12 mouse cellular contexts compared by ENCODE assay signal in genomic region chr10:42859781-42860158, GRCm38 (mm10). TPM values are rescaled to one million over a fixed set of nuclear protein-coding genes. Genes with fewer than 3 reads are reported as not detected.
DNase-seq lines count a peak whose midpoint lies in the region; ATAC-seq and TF ChIP-seq lines count a peak whose summit lies in the region.
"Had no signal": no experiment of that assay in that cellular context is flagged by ENCODE, and none has a peak within 500 bp of the region (broad histone marks: within the 10 kb centered on the region; RNA-seq: fewer than 3 reads in every experiment).

No protein-coding gene starts in this region.

- 52% methylated on average over 2 of the region's 2 CpGs for WGBS in kidney, postnatal 0 days
- 74% methylated on average over 2 of the region's 2 CpGs for WGBS in kidney, adult 2 months
- WGBS in forebrain, postnatal 0 days, result 39% methylated on average over 2 of the region's 2 CpGs
- WGBS in neural tube, embryonic 14.5 days, result 32% methylated on average over 2 of the region's 2 CpGs
- 46% methylated on average over 2 of the region's 2 CpGs for WGBS in intestine, embryonic 15.5 days

- H3K4me1 ChIP-seq in kidney, postnatal 0 days (replicated peaks; ENCODE audit: insufficient read depth, low read length), result peaks cover 5% of the 10 kb centered on the region
- H3K4me1 ChIP-seq in kidney, adult 2 months (ENCODE audit: control insufficient read depth, insufficient read depth, low read length), result 0 out of 2 replicates have a peak, but pooled peaks cover 2% of the 10 kb centered on the region
- H3K4me1 ChIP-seq in forebrain, postnatal 0 days (ENCODE audit: insufficient read depth), result peaks cover 19% of the 10 kb centered on the region
- peaks cover 16% of the 10 kb centered on the region for H3K4me1 ChIP-seq in neural tube, embryonic 14.5 days (ENCODE audit: control insufficient read depth, insufficient read depth, low read length)
- peaks cover 26% of the 10 kb centered on the region for H3K4me1 ChIP-seq in intestine, embryonic 15.5 days (replicated peaks)

- ATAC-seq in kidney, postnatal 0 days (replicated peaks; ENCODE audit: low FRiP score, low read depth), result no peak
- ATAC-seq in forebrain, postnatal 0 days, result no peak
- ATAC-seq in neural tube, embryonic 14.5 days (ENCODE audit: low read depth), result peak; percentile 15; the same call in 1 of the 2 replicates
- ATAC-seq in intestine, embryonic 15.5 days, result no peak

- DNase-seq in kidney, postnatal 0 days (ENCODE audit: low spot score), result no peak
- DNase-seq in kidney, adult 2 months, result no peak
- no peak for DNase-seq in forebrain, postnatal 0 days
- peak; percentile 49 for DNase-seq in mesoderm, embryonic 11.5 days (ENCODE audit: low read depth, low spot score)
- DNase-seq in left cerebral cortex, adult 18-20 months (ENCODE audit: low spot score in 2 of 2), result no peak
- DNase-seq in ovary, postnatal 14 days (ENCODE audit: low spot score), result no peak
- DNase-seq: adrenal gland, postnatal 25 days; cerebellum, adult 11-12 months had no signal

- H3K9ac ChIP-seq in kidney, postnatal 0 days (ENCODE audit: low read depth, low read length), result no peak overlapping the region
- H3K9ac ChIP-seq in forebrain, postnatal 0 days, result peak overlapping the region; percentile 56
- peak overlapping the region; percentile 47 for H3K9ac ChIP-seq in neural tube, embryonic 14.5 days (replicated peaks; ENCODE audit: low read depth, low read length)
- H3K9ac ChIP-seq in intestine, embryonic 15.5 days, result no peak overlapping the region

- no peaks in the 10 kb centered on the region for H3K9me3 ChIP-seq in kidney, postnatal 0 days (replicated peaks; ENCODE audit: low read length)
- H3K9me3 ChIP-seq in forebrain, postnatal 0 days (ENCODE audit: low read length), result no peaks in the 10 kb centered on the region
- H3K9me3 ChIP-seq in neural tube, embryonic 14.5 days (ENCODE audit: control insufficient read depth, low read length), result no peaks in the 10 kb centered on the region
- H3K9me3 ChIP-seq in intestine, embryonic 15.5 days, result no peaks in the 10 kb centered on the region

- H3K4me3 ChIP-seq in kidney, postnatal 0 days (replicated peaks; ENCODE audit: low read depth, low read length), result no peak overlapping the region
- H3K4me3 ChIP-seq in kidney, adult 2 months (ENCODE audit: insufficient read depth, low read depth, low read length), result no peak overlapping the region
- no peak overlapping the region for H3K4me3 ChIP-seq in forebrain, postnatal 0 days (ENCODE audit: low read depth, low read length)
- 0 out of 2 replicates have a peak overlapping the region, but pooled peaks have one; percentile 28 for H3K4me3 ChIP-seq in neural tube, embryonic 14.5 days (ENCODE audit: low read depth, low read length)
- no peak overlapping the region for H3K4me3 ChIP-seq in intestine, embryonic 15.5 days (replicated peaks)

- no peaks in the 10 kb centered on the region for H3K36me3 ChIP-seq in kidney, postnatal 0 days (ENCODE audit: insufficient read depth, low read length)
- no peaks in the 10 kb centered on the region for H3K36me3 ChIP-seq in kidney, adult 2 months (ENCODE audit: control insufficient read depth, insufficient read depth, low read length)
- H3K36me3 ChIP-seq in forebrain, postnatal 0 days (ENCODE audit: insufficient read depth), result no peaks in the 10 kb centered on the region
- H3K36me3 ChIP-seq in neural tube, embryonic 14.5 days (ENCODE audit: control insufficient read depth, insufficient read depth, low read length), result no peaks in the 10 kb centered on the region
- H3K36me3 ChIP-seq in intestine, embryonic 15.5 days, result no peaks in the 10 kb centered on the region

- no peak for TF ChIP-seq CTCF in kidney, postnatal 0 days (IDR thresholded peaks at IDR 0.05; ENCODE audit: low read depth)
- no peak for TF ChIP-seq CTCF in kidney, adult 2 months (conservative IDR thresholded peaks at IDR 0.05; ENCODE audit: insufficient read depth, insufficient read length, low read depth, low read length)
- TF ChIP-seq CTCF in forebrain, postnatal 0 days (IDR thresholded peaks at IDR 0.05; ENCODE audit: low read depth), result no peak

- TF ChIP-seq POLR2A in kidney, adult 2 months (IDR thresholded peaks at IDR 0.05; ENCODE audit: low read depth, low read length), result no peak

- H3K4me2 ChIP-seq in kidney, postnatal 0 days (ENCODE audit: low read length), result 0 out of 2 replicates have a peak overlapping the region, but pooled peaks have one; percentile 28
- peak overlapping the region; percentile 60 for H3K4me2 ChIP-seq in forebrain, postnatal 0 days (ENCODE audit: low read depth)
- peak overlapping the region; percentile 53 for H3K4me2 ChIP-seq in neural tube, embryonic 14.5 days (ENCODE audit: low read depth, low read length)
- no peak overlapping the region for H3K4me2 ChIP-seq in intestine, embryonic 15.5 days (replicated peaks)
- H3K4me2 ChIP-seq: liver, embryonic 11.5 days had no signal

- H3K27me3 ChIP-seq in kidney, postnatal 0 days (ENCODE audit: insufficient read depth, low read length), result no peaks in the 10 kb centered on the region
- H3K27me3 ChIP-seq in kidney, adult 2 months (replicated peaks; ENCODE audit: control insufficient read depth, insufficient read depth, low read length), result no peaks in the 10 kb centered on the region
- H3K27me3 ChIP-seq in forebrain, postnatal 0 days (ENCODE audit: insufficient read depth, low read length), result no peaks in the 10 kb centered on the region
- H3K27me3 ChIP-seq in neural tube, embryonic 14.5 days (ENCODE audit: control insufficient read depth, insufficient read depth, low read length), result no peaks in the 10 kb centered on the region
- no peaks in the 10 kb centered on the region for H3K27me3 ChIP-seq in intestine, embryonic 15.5 days (replicated peaks)

- H3K27ac ChIP-seq in kidney, postnatal 0 days, result no peak overlapping the region
- no peak overlapping the region for H3K27ac ChIP-seq in kidney, adult 2 months (ENCODE audit: insufficient read depth, low read depth, low read length)
- H3K27ac ChIP-seq in forebrain, postnatal 0 days (ENCODE audit: low read depth, low read length), result peak overlapping the region; percentile 76
- peak overlapping the region; percentile 81 for H3K27ac ChIP-seq in neural tube, embryonic 14.5 days (ENCODE audit: low read depth, low read length)
- H3K27ac ChIP-seq in intestine, embryonic 15.5 days, result no peak overlapping the region
- H3K27ac ChIP-seq: macrophage had no signal

RNA-seq across cellular contexts. Expression of gene Scml4, which starts 0.4 kb away (rescaled TPM):
- 1.7 and 2.0 TPM in 2 replicates for polyA plus RNA-seq in kidney, postnatal 0 days (2015; fragmentation: Nextera tagmentation; extraction: Ambion mirVana)
- 1.0 and 2.2 TPM in 2 replicates for polyA plus RNA-seq in kidney, adult 2 months (2012; rRNA removed)
- 16.2 and 37.7 TPM in 2 replicates for total RNA-seq in forebrain, postnatal 0 days (2014; rRNA removed)
- polyA plus RNA-seq in forebrain, postnatal 0 days (2015; fragmentation: Nextera tagmentation; extraction: Ambion mirVana), result 3.6 and 8.5 TPM in 2 replicates
- polyA plus RNA-seq in neural tube, embryonic 14.5 days (2014; fragmentation: Nextera tagmentation; extraction: Ambion mirVana), result 7.4 and 7.8 TPM in 2 replicates
- 1 to 10 TPM; 2.5 to 3.6 TPM for total RNA-seq in left cerebral cortex, adult 18-20 months (2021)
- 29.3 TPM in 2 replicates for polyA plus RNA-seq in intestine, embryonic 15.5 days (2015; fragmentation: Nextera tagmentation; extraction: Ambion mirVana)
- polyA plus RNA-seq: macrophage had no signal

Comparison
In these comparisons a context has a peak if more than half of its experiments do, and no peak if none do; other contexts are left out.
1. H3K27ac ChIP-seq: peak in forebrain, postnatal 0 days (single experiment) and neural tube, embryonic 14.5 days (single experiment); none in kidney, postnatal 0 days (single experiment), kidney, adult 2 months (single experiment) and intestine, embryonic 15.5 days (single experiment).
2. H3K9ac ChIP-seq: peak in forebrain, postnatal 0 days (single experiment) and neural tube, embryonic 14.5 days (single experiment); none in kidney, postnatal 0 days (single experiment) and intestine, embryonic 15.5 days (single experiment).